Comparison of ENCODE assay signal across 1 mouse cellular context in genomic region chr17:27734344-27735073, GRCm38 (mm10).
A peak's percentile ranks its signal among the peaks of the same experiment; 100 is the strongest.
TF ChIP-seq lines count a peak whose summit lies in the region.

No protein-coding gene starts in this region.

TF ChIP-seq in MEL, 35 proteins besides CTCF, POLR2A, EP300 and RAD21 (continued from another document):
- TF ChIP-seq MAX (IDR thresholded peaks at IDR 0.05; ENCODE audit: low read length), result 0 out of 2 replicates have a peak, but pooled peaks have one; percentile 39
